Mouse (Mus musculus) A20 (cell line): ENCODE measurements at regions not wholly inside any gene's neighbourhood (a gene's known extent, or its start where the extent isn't known, plus 50 kb on each side); places are given as distances from the start of the nearest gene placed in this dataset.
"Not testable (repeated sequence)": the region's sequence is repeated elsewhere in the genome, so short reads cannot be mapped to it uniquely, and the experiment has no call there.

Experiments
- DNase-seq: peaks from one replicate; pipeline ENCODE4 v3.0.0-alpha.2; 2011; ENCODE audit warnings: low read depth, low spot score

DNA sequence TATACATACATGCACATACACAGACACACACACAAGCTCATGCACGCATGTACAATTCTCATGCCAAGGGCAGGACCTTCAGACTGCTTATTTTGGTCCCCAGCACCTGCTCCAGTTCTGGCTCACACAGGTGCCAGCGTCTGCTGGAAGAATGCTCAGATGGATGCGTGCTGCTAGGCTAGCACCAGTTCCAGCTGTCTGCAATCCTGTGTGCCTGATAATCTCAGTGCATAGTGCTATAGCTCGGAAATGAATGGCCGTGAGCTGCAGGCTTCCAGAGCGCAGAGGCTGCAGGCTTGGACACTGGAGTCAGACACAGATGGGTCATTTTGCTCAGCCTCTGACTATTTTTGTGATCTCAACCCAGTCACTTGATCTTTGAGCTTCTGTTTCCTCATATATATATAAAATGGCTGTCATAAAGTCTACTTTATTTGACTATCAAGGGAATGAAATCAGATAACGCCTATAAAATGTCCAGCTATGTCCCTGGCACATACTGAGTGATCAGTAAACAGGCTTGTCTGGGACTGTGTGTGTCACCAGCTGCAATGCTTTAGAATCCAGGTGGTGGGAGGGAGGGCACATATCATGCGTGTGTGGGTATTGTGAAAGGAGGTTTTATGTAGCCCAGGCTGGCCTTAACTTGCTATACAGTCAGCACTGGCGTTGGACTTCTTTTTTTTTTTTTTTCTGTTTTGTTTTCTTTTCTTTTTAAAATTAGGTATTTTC is 91.7 kb upstream of the Eif4g2 start:
- no peak for DNase-seq

DNA sequence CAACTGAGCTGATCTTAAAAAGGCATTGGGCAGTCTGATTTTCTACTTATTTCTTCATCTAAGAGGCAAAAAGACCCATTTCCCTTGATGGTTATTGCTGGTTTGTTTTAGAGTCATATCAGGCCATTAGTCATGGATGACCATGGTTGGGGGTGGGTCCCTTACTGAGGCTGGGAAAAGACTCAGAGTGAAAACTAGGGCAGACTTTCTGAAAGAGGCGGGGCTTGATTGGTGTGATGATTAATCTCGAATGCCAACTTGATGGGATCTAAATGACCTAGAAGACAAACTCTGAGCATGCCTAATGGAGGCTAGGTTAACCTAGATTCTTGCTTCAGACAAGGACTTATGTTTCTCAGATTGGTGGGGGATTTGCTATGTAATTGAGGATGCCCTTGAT is 89.2 kb upstream of the Eif4g2 start:
- DNase-seq, result no peak

DNA sequence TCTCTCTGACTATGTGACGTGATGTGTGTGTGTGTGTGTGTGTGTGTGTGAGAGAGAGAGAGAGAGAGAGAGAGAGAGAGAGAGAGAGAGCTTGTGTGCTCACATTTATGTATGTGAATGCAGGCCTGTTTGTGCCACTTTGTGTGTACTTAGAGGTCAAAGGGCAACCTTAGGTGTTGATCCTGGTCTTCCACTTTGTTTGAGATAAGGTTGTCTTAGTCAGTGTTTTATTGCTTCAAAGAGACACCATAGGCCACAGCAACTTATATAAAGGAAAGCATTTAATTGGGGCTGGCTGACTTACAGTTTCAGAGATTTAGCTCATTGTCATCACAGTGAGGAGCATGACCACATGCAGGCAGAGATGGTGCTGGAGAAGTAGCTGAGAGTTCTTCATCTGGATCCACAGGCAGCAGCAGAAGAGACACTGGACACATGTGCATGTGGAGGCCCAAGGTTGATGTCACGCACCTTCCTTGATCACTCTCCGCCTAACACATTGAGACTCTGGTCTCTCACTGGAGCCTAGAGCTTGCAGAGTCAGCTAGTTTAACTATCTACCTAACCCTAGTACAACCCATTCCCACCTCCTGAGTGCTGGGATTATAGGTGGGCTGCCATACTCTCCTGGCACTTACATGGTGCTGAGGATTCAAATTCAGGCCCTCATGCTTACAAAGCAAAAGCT is 85.9 kb upstream of the Eif4g2 start:
- DNase-seq, result not testable (repeated sequence)

DNA sequence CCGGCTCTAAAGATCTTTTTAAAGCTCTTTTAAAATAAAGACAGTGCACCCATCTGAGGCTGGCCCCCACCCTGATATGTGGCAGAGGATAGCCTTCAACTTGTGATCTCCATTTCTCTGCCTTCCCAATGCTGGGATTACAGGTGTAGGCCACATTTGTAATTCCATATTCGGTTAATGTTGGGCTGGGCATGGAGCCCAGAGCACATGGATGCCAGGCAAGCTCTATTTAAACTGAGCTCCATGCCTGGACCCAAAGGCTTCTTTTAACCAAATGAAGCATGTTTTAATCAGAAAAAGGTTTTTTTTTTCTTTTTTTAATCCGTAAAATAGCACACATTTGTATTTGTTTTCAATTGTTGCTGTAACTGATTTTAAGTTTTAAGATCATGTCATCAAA is 82.2 kb upstream of the Eif4g2 start:
- no peak for DNase-seq

DNA sequence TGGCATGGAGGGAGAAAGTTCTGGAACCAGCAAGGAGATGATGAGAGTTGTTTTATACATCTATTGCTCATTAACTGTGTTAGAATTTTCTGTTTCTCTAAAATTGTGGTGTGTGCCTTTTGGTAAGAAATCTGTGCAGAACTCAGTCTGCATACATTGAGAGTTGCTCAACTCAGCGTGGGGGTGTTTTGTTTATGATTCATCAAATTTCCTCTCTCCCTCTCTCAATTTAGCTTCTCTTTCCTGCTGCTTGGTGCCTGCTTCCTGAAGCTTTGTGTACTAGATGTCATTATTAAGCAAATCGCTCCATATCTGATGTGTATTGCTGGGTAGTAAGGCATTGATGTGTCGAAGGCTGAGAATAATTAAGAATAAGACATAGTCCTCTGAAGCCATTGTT is 81.4 kb upstream of the Eif4g2 start:
- DNase-seq, result no peak

DNA sequence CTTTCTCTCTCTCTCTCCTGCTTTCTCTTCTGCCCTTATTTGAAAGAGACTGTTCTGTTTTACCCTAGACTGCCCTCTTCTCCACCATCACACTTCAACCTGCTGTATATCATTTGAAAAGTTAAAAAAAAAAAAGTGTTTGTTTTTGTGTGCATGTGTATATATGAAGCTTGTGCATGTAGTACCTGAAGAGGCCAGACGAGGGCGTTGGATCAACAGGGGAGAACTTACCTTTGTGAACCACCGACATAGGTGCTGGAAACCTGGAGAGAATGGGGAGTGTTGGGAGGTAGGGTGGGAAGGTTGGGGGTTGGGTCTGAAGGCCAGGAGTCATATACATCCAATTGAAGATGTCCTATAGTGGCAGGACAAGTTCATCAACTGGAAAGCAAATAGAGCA is 81.0 kb upstream of the Eif4g2 start:
- DNase-seq, result peak; percentile 37

DNA sequence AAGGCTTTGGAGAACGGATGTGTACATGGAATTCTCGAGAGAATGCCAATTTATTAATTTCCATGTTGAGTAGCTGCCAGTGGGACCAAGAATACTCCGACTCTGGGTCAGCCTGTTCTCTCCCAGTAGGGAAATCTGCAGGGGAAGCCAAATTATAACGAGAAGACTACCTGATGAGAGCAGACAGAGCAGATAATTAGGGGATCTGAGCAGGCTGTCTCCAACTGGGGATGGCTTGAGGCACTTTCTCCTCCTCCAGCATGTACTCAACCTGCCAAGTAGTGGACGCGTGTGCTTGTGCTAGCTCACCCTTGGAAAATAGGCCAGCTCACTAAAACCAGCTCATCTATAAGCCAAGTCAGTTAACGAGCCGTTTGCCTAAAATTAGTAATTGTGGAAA is 80.5 kb upstream of the Eif4g2 start:
- DNase-seq, result no peak

DNA sequence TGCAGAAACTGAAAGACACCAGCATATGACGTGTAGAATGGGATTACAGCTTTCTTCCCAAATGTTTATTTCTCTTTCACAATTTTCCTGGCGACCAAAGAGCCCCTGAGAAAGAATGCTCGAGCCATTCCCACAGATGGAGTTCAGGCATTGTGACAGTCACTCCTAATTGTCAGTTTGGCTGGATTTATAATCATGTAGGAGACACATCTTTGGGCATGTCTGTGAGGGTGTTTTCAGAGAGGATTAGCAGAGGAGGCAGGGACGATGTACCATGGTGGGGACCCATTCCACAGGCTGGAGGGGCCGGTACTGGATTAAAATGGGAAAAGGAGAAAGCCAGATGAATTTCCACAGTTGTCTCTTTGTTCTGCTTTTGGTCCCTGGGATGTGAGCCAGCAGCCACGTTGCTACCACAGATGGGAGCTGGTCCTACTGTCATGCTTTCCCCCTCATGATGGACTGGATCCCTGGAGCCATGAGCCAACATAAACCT is 76.0 kb upstream of the Eif4g2 start:
- no peak for DNase-seq

DNA sequence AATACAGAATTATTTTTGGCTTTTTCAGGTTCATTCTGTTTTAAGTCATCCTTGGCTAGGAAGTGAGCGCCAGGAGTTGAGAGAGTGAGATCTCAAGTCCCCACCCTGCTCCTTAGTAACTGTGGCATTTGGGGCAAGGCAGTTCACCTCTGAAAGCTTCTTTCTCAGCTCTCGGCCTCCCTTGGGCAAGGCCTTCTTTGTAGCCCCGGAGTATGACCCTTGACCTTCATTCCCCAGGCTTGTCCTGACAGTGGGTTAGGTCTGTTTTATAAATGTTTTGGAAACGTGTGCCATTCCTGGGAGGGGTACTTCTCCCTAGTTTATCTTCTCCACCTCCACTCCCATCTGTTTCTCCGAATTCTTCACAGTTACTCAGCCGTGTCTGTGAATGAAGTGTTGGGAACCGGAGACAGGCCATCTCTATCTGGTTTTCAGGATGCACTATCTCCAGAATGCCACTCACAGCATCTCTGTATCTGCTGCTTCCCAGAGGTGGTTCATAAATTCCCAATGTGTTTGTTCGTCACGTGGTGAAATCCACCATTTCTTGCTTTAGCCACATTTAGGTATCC is 75.0 kb upstream of the Eif4g2 start:
- no peak for DNase-seq

DNA sequence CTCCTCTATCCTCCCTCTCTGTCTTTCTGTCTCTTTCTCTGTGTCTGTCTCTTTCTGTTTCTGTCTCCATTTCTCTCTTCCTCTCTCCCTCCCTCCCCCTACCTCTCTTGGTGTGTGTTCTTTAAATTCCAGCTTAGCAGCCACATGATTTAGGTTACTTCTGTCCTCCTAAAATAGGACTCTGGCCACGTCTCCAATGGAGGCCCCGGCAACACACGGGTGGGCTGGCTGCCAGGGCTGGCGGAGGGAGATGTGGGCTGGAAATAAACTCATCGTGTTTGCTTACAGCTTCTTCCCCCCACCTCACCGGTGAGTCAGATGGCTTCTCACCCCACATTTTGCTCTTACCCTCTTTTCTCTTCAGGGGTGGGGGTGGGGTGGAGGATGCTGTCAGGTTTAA is 74.5 kb upstream of the Eif4g2 start:
- no peak for DNase-seq

DNA sequence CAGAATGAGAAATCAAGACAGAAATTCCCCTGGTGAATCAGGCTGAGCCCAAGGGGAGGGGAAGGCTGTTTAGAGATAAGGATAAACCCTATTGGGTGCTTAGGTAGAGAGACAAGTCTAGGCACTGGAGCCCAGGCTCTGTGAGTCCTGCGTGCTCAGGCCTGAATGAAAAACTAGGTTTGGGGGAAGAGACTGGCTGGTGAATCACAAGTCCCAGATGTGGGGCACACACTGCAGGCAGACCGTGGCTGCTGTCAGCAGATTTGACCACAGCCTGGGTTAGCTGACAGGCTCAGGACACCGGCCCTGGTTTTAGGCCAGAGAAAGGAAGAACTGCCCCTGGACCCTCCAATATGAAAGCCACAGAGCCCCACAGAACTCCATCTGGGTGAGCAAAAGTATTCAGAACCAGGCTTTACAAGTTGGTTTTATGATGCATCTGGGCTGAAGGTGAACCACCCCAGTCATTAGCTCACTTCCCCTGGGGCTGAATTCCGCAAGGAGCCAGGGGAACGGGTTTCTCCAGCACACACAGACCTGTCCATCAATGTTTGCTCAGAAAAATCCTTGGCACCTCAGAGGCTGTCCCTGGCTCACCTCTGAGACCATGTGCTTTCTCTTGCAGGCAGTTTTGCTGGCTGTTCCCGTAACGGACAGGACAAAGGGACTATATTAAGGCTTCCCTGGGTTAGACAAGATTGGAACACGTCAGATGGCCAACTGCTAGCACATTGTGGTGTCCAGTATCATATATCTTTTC is 73.8 kb upstream of the Eif4g2 start:
- no peak for DNase-seq

DNA sequence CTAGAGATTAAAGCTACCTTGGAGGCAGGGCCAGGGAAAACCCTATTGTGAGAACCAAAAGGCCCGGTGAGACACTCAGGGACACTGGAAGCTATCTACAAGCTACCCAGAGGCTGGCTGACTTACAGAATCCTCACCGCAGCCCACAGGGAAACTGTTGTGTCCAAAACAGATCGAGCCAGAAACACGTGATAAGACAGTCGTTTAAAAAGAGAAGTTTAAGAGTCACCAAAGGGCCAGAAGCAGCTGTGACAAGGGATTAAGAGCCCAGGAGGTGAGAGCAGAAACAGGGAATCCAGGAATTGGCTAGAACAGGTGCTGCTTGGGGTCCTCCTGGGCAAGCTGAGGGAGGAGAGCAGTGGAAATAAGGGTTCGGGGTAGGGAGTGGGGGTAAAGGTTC is 73.2 kb upstream of the Eif4g2 start:
- no peak for DNase-seq

DNA sequence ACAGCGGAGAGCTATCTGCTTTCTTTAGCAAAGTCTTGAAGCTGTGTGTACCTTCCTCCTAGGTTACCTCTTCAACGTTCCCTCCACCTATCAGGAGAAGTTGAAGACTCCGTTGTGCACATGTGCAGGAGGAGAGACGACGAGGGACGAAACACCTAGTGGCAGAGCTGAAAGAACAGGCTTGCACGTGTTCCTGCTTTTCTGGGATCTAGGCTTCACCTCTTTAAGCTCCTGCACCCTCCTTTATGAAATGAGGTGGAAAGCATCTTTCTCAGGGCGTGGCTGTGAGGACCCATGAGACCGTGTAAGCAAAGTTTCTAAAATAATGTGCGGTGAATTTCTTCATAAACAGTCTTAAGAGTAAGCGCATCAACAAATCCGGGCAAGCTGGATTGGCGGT is 71.4 kb upstream of the Eif4g2 start:
- no peak for DNase-seq

DNA sequence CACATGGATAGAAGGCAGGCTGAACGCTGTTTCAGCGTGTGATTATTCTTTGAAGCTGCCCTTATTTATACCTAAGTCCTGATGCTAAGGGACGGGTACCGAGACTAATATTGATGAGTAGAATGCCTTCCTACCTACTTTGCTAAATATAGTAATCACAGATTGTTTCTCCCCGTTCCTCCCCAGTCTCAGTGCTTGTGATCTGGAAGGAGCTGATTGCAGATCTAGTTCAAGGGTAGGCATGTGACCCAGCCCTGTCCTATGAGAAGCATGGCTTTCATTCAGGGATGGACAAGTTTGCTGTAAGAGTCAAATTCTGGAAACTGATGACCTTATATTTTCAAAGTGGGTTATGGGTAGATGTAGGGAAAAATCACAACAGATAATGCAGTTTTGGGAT is 67.7 kb upstream of the Eif4g2 start:
- no peak for DNase-seq

DNA sequence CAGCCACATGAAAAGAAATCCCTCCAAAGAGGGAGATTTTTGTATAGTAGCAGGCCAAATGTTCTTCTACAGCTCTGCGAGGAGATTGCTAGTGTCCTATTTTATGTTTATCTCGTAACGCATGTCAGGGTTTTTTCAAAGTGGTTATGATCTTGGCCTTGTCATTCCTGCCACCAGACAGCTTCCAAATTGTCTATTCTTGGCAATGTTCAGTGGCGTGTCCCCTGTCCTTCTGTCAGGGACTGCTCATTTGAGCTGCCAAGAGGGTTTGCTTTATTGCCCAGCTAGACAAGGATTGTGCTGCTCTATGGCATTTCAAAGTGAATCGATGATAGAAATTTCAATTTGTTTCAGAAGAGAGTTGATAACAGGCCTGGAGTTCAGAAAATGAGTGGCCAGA is 67.3 kb upstream of the Eif4g2 start:
- DNase-seq, result no peak

DNA sequence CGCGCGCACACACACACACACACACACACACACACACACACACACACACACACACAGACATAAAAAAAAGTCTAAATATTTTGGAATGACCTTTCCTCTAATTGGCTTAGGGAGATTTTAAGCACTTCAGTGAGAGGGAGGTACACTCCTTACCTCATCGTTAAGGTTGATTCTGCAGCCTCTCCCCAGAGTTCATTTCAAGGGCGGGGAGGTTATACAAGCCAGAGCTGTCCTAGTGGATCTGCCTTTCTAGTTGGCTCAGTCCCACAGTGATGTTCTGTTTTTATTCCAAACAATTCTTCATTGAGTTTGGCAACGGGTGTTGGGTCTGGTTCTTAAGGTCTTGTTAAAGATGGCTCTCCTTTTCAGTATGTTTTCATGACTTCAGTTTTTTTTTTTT is 64.8 kb upstream of the Eif4g2 start:
- DNase-seq, result no peak

DNA sequence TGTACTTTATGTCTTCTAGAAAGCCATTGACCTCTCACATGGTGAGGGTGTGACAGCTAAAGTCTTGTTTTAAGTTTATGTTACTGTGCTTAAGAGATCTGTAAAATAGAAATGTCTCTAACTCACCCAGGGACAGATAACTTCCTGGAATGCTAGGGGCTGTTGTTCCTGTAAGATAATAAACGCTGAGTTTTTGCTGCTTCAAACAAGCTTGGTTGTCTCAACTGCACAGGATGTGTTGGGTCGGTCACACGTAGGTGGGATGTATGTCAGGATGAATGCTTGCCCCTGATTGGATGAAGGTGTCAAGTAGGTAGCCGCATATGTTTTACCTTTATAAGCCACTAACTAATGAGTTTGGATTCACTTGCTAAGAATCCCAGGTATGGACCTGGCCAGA is 63.8 kb upstream of the Eif4g2 start:
- DNase-seq, result no peak

DNA sequence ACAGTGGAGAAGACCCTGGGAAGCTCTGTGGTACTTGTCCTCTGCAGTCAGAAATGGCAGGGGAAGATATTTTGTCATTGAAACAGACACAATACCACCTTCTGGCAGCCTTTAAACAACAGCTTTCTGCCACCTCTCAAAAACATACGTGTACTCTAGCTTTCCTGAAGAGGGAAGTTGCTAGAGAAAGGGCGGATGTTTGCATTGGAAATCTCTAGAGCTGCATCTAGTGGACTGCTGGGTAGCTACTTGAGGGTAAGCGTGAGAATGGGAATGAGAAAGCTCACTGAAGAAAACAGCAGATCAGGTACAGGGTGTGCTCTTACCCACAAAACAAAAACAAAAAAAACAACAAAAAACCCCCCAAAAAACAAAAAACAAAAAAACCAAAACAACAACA is 61.4 kb upstream of the Eif4g2 start:
- no peak for DNase-seq

DNA sequence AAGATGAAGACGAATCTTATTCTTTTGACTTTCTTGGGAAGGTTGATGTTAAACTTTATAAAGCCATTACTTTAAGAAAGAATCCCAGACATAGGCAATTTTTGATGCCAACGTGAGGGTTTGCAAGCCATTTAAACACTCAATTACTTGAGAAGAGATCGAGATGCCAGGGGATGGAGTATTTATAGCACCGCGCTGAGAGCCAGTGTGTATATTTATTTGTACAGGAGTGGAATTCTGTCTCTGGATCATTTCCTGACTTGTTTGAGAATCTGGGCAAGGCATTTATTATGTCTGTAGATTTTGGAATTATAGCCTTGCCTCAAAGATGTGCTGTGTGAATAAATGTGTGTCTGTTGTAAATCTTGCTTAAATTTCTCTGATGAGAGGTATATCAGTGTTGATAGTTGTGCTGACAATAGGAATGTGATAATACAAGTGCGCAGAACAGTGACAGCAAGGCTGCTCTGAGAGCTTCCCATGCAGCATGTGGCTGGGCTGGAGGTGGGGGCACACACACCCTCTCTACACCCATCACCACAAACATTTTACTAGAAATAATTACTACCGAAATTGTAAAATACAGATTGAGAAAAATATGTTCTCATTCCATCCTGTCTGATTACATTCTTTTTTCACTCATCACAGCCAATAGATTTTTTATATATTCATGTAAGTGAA is 58.6 kb upstream of the Eif4g2 start:
- DNase-seq, result no peak

DNA sequence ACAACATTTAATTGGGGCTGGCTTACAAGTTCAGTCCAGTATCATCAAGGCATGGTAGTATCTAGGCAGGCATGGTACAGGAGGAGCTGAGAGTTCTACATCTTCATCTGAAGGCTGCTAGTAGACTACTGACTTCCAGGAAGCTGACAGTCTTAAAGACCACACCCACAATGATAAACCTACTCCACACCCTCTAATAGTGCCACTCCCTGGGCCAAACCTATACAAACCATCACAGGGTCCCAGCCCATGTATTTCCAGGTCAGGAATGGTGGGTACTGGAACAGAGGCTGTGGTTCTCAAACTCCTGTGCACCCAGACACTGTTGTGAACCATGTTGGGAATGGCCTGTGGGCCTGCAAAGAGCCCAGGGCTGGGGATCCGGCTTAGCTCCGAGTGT is 55.2 kb upstream of the Eif4g2 start:
- DNase-seq, result no peak

DNA sequence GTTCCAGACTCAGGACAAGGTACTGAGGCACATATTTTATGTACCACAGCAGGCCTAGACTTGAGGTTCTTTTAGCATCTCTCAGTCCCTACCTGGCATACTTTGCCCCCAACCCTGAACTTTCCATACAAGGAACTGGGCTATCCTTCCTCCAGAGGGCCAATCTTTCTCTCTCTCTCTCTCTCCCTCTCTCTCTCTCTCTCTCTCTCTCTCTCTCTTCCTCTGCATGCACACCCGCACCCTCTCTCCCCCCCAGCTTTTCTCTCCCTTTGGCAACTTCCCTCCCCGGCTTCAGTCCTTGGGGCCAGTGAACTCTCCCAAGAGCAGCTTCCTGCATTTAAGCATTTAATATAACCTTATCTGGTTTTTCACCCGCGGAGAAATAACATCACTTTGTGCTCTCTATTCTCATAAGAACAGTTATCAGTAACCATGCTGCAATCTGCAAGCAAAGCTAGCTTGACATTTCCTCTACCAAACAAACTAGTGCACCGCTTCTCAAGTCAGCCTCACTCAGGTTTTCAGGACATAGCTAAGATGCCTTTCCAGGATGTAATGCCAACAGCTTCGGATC is 53.3 kb upstream of the Eif4g2 start:
- DNase-seq, result no peak
